Mouse (Mus musculus) MEL (cell line): Measurements from ENCODE around the gene Ocln.

Source experiments
- BHLHE40 ChIP-seq: IDR thresholded peaks from 2 replicates; pipeline ENCODE4 v1.6.1; 2012; ENCODE audit warnings: low read depth, mild to moderate bottlenecking, inconsistent platforms, low read length, improper control_type of control experiment, borderline replicate concordance
- CHD2 ChIP-seq: IDR thresholded peaks from 2 replicates; pipeline ENCODE4 v1.6.1; 2011; ENCODE audit warnings: low read length, improper control_type of control experiment
- ELF1 ChIP-seq: IDR thresholded peaks from 2 replicates; pipeline ENCODE4 v1.6.1; 2014; ENCODE audit warnings: low read depth, mild to moderate bottlenecking, inconsistent platforms, low read length, improper control_type of control experiment, moderate library complexity
- EP300 ChIP-seq, 2 experiments: IDR thresholded peaks; 2 replicates each; pipeline ENCODE4 v1.6.1; 2011; ENCODE audit warnings: improper control_type of control experiment in 2 of 2, low read length in 2 of 2, low read depth in 1 of 2, mild to moderate bottlenecking in 1 of 2
- USF1 ChIP-seq: IDR thresholded peaks from 2 replicates; pipeline ENCODE4 v1.6.1; 2014; ENCODE audit warnings: low read depth, mild to moderate bottlenecking, inconsistent platforms, low read length, improper control_type of control experiment, moderate library complexity

GRCm38 (mm10) chr13:100495337-100495736 is 57.2 kb downstream of the Ocln start:
- TF ChIP-seq EP300 (IDR thresholded peaks at IDR 0.05; ENCODE audit: low read depth in 1 of 2, low read length in 2 of 2) (no peak), CHD2 (no peak), BHLHE40 (no peak), ELF1 (no peak), USF1 (no peak)
